Mouse (Mus musculus): ENCODE results near the gene Fgfr3.
A peak's percentile ranks its signal among the peaks of the same experiment; 100 is the strongest.

- TF ChIP-seq POLR2A (IDR thresholded peaks at IDR 0.05; ENCODE audit: extremely low read depth, insufficient read depth, low read length) (peak; percentile 71; the same call in 1 of the 2 replicates), CTCF (IDR thresholded peaks at IDR 0.05; ENCODE audit: extremely low read depth, insufficient read depth, low read length) (no peak)
These were observed 61.0 kb downstream of the Fgfr3 start, which contains the start of gene Letm1 for GRCm38 (mm10) chr5:33782345-33782998.
